Mouse (Mus musculus): ENCODE data around the gene Rab14. TPM values are rescaled to one million over a fixed set of nuclear protein-coding genes. Genes with fewer than 3 reads are reported as not detected.
A peak's percentile ranks its signal among the peaks of the same experiment; 100 is the strongest.

The Rab14 gene
- total RNA-seq, 2 experiments from 2014 or later: 218 to 225 TPM

- no peak for DNase-seq (ENCODE audit: extremely low spot score in 1 of 2, low spot score in 2 of 2)
- intact Hi-C loops (cut with DNase I): no loop called here
These were observed 7.1 kb upstream of the Rab14 start for GRCm38 (mm10) chr2:35208054-35208453.

DNA sequence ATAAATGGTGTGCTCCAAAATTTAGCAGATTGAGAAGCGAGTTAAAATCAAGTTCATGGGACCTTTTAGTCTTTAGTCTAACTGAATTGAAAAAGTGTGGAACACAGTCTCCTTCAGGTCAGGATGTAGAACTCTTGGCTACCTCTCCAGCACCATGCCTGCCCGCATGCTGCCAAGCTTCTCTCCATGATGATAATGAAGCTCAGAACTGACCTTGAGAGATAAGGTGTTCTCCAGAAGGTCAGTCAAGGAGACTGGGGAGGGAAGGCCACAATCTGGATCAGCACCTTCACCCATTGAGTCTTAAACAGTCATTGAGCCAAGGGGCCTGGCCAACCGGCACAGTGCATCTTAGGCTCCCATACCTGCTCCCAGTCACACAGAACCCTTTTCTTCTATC, 5.8 kb upstream of the Rab14 start:
- no peak for DNase-seq (ENCODE audit: extremely low spot score in 1 of 2, low spot score in 2 of 2)
- intact Hi-C loops (cut with DNase I): no loop called here

- DNase-seq (ENCODE audit: extremely low spot score in 1 of 2, low spot score in 2 of 2): no peak
- intact Hi-C loops (cut with DNase I): no loop called here
These were observed 2.8 kb upstream of the Rab14 start for GRCm38 (mm10) chr2:35203729-35204128.

GRCm38 (mm10) chr2:35199971-35200897, 686 bp downstream of the Rab14 start:
- intact Hi-C loops (cut with DNase I): no loop called here
- peak; percentile 19 to 69 for DNase-seq (ENCODE audit: extremely low spot score in 1 of 2, low spot score in 2 of 2)

GRCm38 (mm10) chr2:35199541-35199940, 1.4 kb downstream of the Rab14 start:
- intact Hi-C loops (cut with DNase I): no loop called here
- no peak for DNase-seq (ENCODE audit: extremely low spot score in 1 of 2, low spot score in 2 of 2)

DNA sequence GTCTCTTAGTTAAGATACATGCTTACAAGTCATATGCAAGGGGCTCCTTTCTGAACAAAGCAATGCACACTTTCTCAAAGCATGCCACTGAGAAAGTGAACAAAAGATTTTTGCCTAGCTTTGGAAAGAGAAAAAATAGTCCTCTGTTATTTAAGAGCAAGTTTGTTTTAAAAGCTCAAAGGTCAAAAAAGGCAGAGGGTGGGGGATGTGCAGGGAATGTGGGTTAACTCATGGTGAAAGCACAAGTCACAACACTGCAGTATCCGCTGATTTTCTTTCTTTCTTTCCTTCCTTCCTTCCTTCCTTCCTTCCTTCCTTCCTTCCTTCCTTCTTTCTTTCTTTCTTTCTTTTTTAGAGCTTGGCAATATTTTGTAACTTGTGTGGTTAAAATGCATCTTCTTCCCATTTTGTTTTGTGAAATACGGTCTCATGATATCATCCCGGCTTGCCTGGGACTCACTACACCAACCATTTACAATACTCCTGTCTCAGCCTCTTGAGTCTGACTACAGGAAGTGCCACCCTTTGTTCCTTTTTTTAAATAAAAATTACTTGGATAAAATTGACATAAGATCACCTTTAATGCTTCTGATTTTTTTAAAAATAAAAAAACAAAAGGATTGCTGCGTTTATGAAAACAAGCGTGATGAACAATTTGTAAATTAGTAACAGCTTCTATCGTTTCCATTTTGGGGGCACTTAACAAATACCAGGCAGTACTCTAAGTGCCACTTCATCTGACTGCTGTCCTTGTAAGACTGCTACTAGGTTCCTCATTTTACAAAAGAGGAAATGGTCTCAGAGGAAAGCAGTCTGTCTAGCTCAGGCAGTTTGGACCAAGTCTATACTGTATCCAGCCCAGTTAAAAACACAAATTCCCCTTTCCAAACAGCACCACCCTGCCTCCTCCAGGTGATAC, 5.0 kb downstream of the Rab14 start:
- DNase-seq (ENCODE audit: extremely low spot score in 1 of 2, low spot score in 2 of 2): no peak
- intact Hi-C loops (cut with DNase I): no loop called here

GRCm38 (mm10) chr2:35193976-35194375, 6.9 kb downstream of the Rab14 start:
- DNase-seq (ENCODE audit: extremely low spot score in 1 of 2, low spot score in 2 of 2): no peak
- intact Hi-C loops (cut with DNase I): no loop called here

- intact Hi-C loops (cut with DNase I): loop anchor here (5.0 kb wide), 1 partner anchor 37 kb away; no protein-coding TSS in a partner anchor
- DNase-seq (ENCODE audit: extremely low spot score in 1 of 2, low spot score in 2 of 2): no peak
These were observed 12.0 kb downstream of the Rab14 start for GRCm38 (mm10) chr2:35188929-35189328.

- DNase-seq (ENCODE audit: extremely low spot score in 1 of 2, low spot score in 2 of 2): no peak
- intact Hi-C loops (cut with DNase I): no loop called here
These were observed 17.7 kb downstream of the Rab14 start for GRCm38 (mm10) chr2:35183115-35183673.

GRCm38 (mm10) chr2:35178153-35178552, 22.8 kb downstream of the Rab14 start:
- no peak for DNase-seq (ENCODE audit: extremely low spot score in 1 of 2, low spot score in 2 of 2)
- intact Hi-C loops (cut with DNase I): no loop called here

DNA sequence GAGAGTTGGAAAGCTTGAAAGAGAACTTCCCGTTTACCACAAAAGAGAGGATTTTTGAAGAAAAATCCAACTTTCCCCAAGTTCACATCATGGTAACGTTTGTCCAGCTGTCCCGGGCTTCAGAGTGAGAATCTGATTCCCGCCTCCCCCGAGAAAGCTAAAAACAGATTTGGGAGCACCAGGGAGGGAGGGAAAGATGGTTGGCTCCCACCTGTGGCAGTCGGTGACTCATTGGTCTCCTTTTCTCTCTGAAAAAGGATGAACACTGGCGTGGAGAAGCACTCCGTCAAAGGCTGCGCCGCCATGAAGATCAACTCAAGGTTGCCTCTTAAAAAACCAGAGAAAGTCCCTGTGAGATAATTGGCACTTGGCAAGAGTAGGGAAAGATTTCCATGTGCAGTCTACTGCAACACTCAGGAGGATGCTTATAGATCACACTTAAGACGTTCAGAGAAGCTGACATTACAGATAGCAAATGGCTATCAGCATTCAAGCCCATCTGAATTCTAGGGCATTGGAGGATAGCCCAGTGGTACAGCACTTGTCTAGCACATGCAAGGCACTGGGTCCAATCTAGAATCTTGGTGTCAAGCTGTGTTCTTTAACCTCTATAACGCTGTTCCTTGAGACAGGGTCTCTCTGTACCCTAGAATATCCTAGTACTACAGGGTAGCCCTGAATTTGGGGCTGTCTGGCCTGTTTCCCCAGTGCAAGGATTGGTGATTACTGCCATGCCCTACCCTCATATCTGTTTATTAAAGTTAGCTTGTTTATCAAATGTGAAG, 25.4 kb downstream of the Rab14 start:
- intact Hi-C loops (cut with DNase I): no loop called here
- DNase-seq (ENCODE audit: extremely low spot score in 1 of 2, low spot score in 2 of 2): no peak

- intact Hi-C loops (cut with DNase I): no loop called here
- DNase-seq (ENCODE audit: extremely low spot score in 1 of 2, low spot score in 2 of 2): no peak
These were observed 26.8 kb downstream of the Rab14 start for GRCm38 (mm10) chr2:35174100-35174499.

GRCm38 (mm10) chr2:35173666-35174065, 27.3 kb downstream of the Rab14 start:
- DNase-seq (ENCODE audit: extremely low spot score in 1 of 2, low spot score in 2 of 2): no peak
- intact Hi-C loops (cut with DNase I): no loop called here

DNA sequence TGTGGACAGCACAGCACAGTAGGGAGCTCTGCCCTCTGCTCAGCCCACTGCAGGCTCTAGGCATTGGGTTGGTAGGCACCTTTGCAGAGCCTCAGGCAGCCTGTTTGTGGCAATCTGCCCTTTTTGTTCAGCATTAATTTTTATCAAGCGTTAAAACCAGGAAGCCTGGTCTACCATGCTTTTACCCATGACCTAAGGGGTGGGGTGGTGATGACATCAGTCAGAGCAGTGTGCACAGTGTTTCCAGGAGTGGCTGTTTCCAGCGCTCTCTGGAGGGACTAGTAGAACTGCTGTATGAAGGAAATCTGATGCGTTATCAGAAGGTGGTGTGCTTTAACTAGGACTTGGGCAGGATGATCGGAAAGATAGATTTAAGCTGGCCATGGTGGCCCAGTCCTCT, 28.7 kb downstream of the Rab14 start:
- intact Hi-C loops (cut with DNase I): no loop called here
- no peak for DNase-seq (ENCODE audit: extremely low spot score in 1 of 2, low spot score in 2 of 2)

GRCm38 (mm10) chr2:35171341-35171861, 29.5 kb downstream of the Rab14 start:
- DNase-seq (ENCODE audit: extremely low spot score in 1 of 2, low spot score in 2 of 2): peak in 1 of 2 experiments; percentile 46
- intact Hi-C loops (cut with DNase I): no loop called here

- DNase-seq (ENCODE audit: extremely low spot score in 1 of 2, low spot score in 2 of 2): no peak
- intact Hi-C loops (cut with DNase I): no loop called here
These were observed 31.5 kb downstream of the Rab14 start for GRCm38 (mm10) chr2:35169452-35169851.

- no peak for DNase-seq (ENCODE audit: extremely low spot score in 1 of 2, low spot score in 2 of 2)
- intact Hi-C loops (cut with DNase I): no loop called here
These were observed 34.1 kb downstream of the Rab14 start for GRCm38 (mm10) chr2:35166816-35167215.

GRCm38 (mm10) chr2:35165416-35165815, 35.5 kb downstream of the Rab14 start:
- intact Hi-C loops (cut with DNase I): no loop called here
- DNase-seq (ENCODE audit: extremely low spot score in 1 of 2, low spot score in 2 of 2): no peak
